Mouse (Mus musculus) 3134 (cell line): ENCODE data around the gene Mcfd2.

Experiments used
- DNase-seq: peaks from one replicate; pipeline ENCODE4 v3.0.0-alpha.2; 2011; ENCODE audit warnings: low spot score; ENCODE audit not compliant: insufficient read length; ENCODE audit errors: extremely low read depth

Mcfd2 gene

GRCm38 (mm10) chr17:87289367-87289766, 23.6 kb upstream of the Mcfd2 start:
- no peak for DNase-seq

- no peak for DNase-seq
These were observed 22.4 kb upstream of the Mcfd2 start for GRCm38 (mm10) chr17:87288131-87288530.

DNA sequence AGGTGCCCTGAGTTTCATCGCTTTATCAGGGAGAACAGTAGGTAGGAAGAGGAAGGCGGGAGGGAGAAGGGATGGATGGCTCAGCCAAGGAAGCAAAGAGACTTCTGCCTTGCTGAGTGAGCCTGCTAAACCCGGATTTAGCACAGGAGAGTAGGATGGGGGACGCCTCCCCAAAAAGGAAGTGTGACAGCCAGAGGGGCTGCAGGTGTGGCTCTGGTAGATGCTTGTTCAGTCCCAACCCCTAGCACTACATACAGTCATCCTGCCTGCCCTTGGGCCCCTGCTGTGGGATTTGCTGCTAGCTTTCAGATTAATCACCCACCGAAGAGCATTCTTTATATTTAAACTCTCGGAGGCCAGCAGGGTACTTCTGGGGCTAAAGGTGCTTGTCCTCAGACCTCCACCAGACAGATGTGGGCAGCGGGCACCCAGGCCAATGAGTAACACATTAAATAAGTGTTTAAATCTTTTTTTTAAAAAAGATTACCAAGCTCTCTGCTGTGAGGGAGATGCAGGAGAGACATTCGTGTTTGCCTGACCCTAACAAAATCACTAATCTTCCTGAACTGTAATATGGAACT, 21.6 kb upstream of the Mcfd2 start:
- DNase-seq, result no peak

DNA sequence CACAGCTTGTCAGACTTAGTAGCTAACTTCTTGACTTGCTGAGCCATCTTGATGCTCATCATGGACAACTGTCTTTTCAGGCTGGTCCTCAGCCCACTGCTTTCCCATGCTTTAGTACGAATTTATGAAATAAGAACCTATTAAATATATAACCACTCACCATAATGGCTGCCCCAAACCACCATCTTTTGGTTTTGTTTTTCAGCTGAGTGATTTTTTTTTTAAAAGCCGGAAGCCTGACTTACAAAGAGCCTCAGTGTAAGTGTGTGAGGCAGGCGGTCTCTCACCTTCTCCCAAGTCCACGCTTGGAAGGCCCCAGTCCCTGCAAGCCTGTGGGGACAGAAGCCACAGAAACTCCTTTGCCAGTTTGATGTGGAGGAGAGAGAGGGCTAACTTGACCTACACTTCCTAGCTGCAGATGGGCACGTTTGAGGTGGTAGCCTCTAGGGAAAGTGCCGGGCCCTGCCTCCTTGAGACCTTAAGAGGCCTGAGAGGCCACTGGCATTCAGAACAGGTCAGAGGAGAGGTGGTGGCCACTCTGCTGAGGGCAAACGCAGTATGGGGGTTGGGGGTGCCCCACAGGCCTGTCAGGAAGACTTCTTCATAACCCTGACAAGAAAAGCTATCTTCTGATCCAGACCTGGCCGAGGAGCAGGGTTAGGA, 20.9 kb upstream of the Mcfd2 start:
- DNase-seq, result no peak

GRCm38 (mm10) chr17:87285731-87286465, 20.2 kb upstream of the Mcfd2 start:
- DNase-seq, result no peak

DNA sequence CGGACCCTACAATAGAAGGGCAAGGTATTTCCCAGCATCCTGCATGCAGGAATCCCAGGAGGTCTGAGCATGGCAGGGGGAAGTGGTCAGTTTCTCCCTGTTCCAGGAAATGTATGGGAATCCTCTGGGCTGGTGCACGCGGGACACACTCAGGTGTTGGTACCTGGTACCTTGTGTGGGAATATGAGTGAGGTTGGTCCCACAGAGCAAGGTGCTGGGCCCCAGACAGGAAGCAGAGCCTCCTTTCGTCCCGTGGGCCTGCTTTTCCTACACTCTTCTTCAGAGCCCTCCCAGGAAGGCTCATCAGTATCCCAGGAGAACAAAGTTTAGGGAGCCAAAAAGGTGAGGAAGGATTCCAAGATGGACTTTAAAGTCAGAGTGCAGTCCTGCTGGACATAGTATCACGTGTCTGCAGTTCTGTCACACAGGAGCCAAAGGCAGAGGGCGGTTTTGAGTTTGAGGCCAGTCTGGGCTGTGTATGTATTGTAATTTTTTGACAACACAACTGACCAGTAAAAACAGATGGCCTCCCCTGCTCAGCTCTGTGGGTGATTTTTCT, 18.8 kb upstream of the Mcfd2 start:
- no peak for DNase-seq

DNA sequence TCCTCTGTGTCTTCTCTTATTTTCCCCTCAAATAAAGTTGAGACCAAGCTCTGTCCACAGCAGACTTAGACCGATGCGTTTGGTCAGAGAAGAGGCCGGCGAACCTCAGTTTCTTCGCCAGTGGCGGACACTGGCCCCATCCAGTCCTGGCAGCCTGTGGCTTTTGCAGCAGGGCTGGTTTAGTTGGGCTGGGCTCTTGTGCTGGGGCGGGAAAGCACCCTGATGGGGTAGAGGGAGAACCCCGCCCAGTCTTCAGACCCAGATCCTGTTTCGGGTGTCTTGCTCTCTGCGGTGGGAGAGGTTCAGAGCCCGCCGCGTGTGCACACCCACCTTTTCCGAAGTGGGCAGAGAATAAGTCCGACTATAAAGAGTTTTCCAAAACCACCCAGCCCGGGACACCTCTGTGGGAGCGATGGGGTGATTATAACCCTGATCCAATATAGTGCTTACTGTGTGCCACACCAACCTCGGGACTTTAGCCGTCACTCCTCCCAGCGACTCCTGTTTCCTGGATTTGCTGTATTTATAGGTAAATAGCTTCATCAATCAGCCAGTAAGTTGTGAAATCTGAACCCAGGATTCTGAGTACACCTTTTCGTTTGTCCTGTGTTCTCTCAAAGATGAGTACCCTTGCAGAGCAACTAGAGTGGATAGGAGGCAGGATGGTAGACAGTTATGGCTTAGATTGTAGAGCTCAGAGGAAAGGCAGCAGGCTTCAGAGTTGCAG, 18.2 kb upstream of the Mcfd2 start:
- peak; percentile 77 for DNase-seq

GRCm38 (mm10) chr17:87283055-87283754, 17.5 kb upstream of the Mcfd2 start:
- no peak for DNase-seq

GRCm38 (mm10) chr17:87282706-87283053, 16.9 kb upstream of the Mcfd2 start, which contains the start of gene Ttc7:
Gene Ttc7, plus strand, starts transcription at chr17:87282886.
- DNase-seq, result peak; percentile 96

GRCm38 (mm10) chr17:87282007-87282705, 16.4 kb upstream of the Mcfd2 start:
- peak; percentile 90 for DNase-seq

DNA sequence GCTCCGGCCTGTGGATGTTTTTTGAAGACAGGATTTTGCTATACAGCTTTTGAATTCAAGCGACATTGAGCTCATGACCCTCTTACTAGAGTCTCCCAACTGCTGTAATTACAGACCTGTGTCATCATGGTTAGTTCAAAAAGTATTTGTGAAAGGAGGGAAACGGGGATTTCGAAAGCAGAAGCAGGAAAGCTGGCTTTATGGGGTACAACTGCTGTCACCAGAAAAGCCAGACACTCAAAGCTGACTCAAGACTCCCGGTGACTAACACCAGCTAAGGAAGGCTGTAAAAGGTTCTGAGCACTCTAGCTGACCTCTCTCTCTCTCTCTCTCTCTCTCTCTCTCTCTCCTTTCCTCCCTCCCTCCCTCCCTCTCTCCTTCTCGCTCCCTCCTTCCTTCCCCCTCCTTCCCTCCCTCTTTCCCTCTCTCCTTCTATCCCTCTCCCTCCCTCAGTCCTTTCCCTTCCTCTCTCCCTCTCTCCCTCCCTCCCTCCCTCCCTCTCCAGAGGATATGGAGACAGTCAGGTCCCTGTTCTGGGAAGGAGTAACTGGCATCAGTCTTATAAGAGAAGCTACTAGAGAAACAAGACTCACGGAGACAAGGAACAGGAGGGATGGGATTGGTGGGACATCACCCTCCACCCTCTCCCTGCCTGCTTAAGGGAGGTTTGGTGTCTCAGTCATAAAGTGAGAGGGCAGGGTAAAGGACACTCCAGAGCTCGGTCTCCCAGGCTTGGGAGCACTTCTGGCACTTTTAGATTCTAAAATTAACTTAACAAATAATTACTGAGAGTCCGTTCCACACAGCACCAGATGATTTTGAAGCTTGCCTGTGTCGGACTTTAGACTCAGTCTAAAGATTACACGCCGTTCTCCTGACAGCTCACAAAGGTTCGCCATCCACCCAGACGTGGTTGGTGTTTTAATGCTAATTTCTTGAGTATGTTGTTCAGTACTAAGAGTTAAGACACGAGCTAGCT, 9.9 kb upstream of the Mcfd2 start:
- DNase-seq, result peak; percentile 59

GRCm38 (mm10) chr17:87269454-87269853, 3.7 kb upstream of the Mcfd2 start:
- DNase-seq, result no peak

DNA sequence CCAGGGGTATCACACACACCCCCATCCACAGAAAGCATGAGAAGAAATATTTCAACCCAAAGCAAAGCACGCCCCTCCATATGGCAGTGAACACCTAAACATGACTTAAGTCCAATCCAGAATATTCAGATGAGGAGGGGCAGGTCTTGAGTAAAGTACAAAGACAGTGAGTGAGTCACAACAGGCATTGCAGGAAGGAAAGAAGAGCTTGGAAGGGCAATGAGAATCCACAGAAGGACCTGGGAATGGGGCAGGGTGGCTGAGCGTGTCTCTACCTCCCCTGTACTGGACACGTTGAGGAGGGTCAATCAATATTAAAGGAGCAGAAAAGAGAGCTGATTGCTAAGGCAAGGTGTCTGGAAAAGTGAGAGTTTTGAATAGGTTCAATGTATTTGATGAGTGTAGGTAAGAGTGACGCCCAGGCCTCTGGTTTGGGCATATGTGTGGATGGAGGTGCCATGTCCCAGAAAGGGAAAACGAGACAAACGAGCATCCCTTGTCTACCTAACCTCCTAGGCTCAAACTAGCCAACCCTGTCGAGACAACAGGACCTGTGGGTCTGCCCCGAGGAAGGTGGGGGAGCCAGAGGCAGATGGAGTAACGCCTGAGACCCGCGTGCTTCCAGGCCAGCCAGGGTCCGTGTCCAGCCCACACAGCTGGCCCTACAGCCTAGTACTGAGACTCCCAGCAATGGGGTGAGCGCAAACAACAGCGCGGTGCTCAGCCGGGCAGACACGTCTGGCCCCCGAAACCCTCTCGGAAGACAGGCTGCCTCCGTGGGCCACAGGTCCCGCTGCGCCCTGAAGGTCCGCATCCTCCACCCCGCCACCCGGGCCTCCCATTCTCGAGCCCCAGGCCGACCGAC, 576 bp downstream of the Mcfd2 start:
- DNase-seq, result no peak

DNA sequence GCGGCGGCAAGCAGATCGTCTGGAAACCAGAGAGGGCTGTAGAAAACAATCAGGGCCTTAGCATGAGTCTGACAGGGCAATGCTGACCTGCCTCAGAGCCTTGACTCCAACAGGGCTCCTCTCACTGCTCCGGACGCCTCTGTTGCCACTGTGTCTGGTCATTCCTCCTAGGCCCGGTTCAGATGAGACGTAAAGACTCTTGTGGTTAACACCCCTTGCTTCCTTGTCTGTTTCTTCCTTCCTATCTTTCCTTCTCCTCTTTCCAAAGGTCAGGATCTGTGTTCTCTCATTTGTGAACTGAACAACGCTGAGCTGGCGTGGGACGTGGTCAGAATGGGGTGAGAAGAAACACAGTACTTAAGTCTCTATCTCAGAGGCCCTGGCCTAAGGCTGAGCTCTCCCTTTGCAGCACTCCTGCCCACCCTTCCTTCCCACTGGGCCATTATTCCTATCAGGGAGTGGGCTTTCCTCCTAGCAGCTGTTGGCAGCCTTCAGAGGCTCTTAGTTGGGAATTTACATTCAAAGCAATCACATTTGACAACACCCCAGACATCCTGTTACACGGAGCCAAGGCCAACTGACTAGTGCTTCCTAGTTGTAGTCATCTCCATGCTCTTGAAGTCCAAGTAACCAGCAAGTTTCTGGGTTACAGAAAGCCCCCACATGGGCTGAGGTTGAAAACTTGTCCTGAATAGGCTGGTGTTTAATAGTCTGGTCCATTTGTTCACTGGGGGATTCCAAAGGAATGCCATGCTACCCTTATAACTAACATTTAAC, 1.5 kb downstream of the Mcfd2 start:
- no peak for DNase-seq

DNA sequence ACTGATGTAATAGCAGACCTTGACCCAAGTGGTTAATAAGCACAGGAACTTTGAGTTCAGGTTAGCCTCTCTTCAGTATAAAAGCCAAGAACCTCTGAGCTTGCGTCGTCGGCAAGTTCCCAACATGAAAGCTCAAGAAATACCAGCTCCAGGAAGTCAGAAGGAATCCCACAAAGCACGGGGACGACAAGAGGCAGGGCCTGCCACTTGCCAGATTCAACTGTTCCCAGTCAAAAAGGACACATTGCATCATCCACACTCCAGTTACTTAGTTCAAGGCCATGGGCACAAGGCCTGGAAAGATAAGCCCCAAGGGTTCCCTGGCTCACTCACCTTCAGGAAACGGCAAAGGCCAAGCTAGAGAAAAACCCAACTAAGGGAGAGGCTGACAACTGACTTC, 2.3 kb downstream of the Mcfd2 start:
- no peak for DNase-seq

- DNase-seq, result no peak
These were observed 10.1 kb downstream of the Mcfd2 start for GRCm38 (mm10) chr17:87255672-87256071.

DNA sequence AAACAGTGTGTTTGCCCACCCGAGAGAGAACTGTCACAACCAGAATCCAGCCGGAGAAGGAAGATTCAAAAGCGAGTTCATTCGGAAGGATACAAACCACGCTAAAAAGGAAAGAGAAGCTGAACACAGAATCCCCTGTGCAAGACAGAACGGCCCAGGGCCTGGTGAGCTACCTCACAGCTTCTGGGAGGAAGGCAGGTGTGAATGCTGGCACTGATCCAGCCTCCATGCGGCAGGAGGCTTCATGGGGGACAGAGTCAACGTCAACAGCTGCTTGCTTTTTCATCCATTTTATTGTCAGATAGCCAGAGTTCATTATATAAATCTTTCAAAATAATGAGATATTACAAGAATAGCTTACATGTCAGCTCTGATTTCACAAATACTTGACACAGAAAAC, 11.4 kb downstream of the Mcfd2 start:
- no peak for DNase-seq
